Mouse (Mus musculus) embryonic facial prominence, embryonic 13.5 days (tissue): ENCODE results near the gene Ednrb. TPM values are rescaled to one million over a fixed set of nuclear protein-coding genes. Genes with fewer than 3 reads are reported as not detected.
"Not testable (repeated sequence)": the region's sequence is repeated elsewhere in the genome, so short reads cannot be mapped to it uniquely, and the experiment has no call there.

Source experiments
- ATAC-seq: fragments of 200-750 bp; cut with Nextera tagmentation; 2 replicates; pipeline ENCODE4 v1.8.0; 2017; ENCODE audit warnings: low read depth; ENCODE audit not compliant: insufficient number of reproducible peaks, insufficient read depth, low FRiP score, low TSS enrichment
- H3K27ac ChIP-seq: fragments of 300-500 bp; sonication (generic); 2 replicates; pipeline ENCODE4 v1.5.1; 2015; ENCODE audit warnings: moderate library complexity, mild to moderate bottlenecking, inconsistent platforms
- H3K27me3 ChIP-seq: fragments of 300-500 bp; sonication (generic); 2 replicates; pipeline ENCODE4 v1.6.1; 2015; ENCODE audit warnings: mild to moderate bottlenecking, inconsistent platforms
- H3K36me3 ChIP-seq: fragments of 300-500 bp; sonication (generic); 2 replicates; pipeline ENCODE4 v1.6.1; 2015; ENCODE audit warnings: mild to moderate bottlenecking, inconsistent platforms
- H3K4me1 ChIP-seq: fragments of 300-500 bp; sonication (generic); 2 replicates; pipeline ENCODE4 v1.6.1; 2015; ENCODE audit warnings: inconsistent platforms
- H3K4me2 ChIP-seq: fragments of 300-500 bp; sonication (generic); 2 replicates; pipeline ENCODE4 v1.6.1; 2015; ENCODE audit warnings: moderate library complexity, mild to moderate bottlenecking, inconsistent platforms
- H3K4me3 ChIP-seq: fragments of 300-500 bp; sonication (generic); 2 replicates; pipeline ENCODE4 v1.5.1; 2015; ENCODE audit warnings: mild to moderate bottlenecking, inconsistent platforms
- H3K9ac ChIP-seq: fragments of 300-500 bp; sonication (generic); 2 replicates; pipeline ENCODE4 v1.6.1; 2015; ENCODE audit warnings: mild to moderate bottlenecking, inconsistent platforms
- H3K9me3 ChIP-seq: fragments of 300-500 bp; sonication (generic); 2 replicates; pipeline ENCODE4 v1.6.1; 2016; ENCODE audit warnings: inconsistent platforms
- WGBS: fragments of 180-500 bp; shearing (Covaris S2); methylation state at CpG from one replicate; pipeline ENCODE4 v1.1.7; 2015; ENCODE audit warnings: mixed read lengths; 5-methylcytosine and 5-hydroxymethylcytosine counted together
- polyA plus RNA-seq: library from polyadenylated mRNA; unstranded; fragments of >200 nt; fragmentation: Nextera tagmentation; extraction: Ambion mirVana; gene quantifications from 2 replicates; pipeline ENCODE4 v1.2.1, GENCODE M21; 2015

Ednrb gene
- polyA plus RNA-seq, 1 experiment from 2014 or later = 21.3 TPM

DNA sequence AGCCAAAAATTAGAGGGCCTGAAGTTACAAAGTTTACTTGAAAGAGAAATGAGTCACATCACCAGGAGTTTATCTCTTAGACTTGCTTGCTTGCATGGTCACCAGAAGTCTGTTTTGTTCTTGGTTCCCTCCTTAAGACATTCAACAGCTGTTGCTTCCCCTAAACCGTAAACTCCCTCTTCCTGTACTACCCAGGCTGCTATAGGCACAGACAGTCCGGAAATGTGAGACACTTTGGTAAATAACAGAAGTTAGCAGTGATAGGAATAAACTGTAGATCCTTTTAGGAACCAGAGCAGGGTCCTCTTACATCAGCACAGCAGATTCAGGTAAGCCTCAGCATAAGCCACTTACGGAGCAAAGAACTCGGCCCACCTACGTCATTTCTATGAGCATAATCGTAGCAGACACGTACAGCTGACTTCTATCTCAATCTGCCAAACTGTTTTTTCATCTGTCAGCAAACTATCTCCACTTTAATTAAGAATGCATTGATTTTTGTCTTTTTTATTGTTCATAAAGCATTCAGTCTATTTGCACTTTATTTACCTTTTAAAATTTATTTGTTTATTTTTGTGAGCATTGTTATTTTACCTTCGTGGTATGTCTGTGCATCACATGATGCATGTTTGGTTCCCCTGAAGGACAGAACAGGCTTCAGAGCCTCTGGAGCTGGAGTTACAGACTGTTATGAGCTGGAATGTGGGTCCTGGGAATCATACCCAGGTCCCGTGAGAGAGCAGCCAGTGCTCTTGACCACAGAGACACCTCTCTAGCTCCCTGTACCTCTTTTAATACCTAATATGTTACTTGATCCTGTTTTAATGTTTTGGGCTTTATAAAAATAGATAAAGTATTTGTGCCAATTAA is 58.9 kb downstream of the Ednrb start:
- H3K4me2 ChIP-seq = no peak overlapping the region
- H3K27me3 ChIP-seq = no peaks in the 10 kb centered on the region
- H3K27ac ChIP-seq = no peak overlapping the region
- H3K4me1 ChIP-seq = no peaks in the 10 kb centered on the region
- WGBS = 71% methylated on average over 9 of the region's 9 CpGs
- H3K9ac ChIP-seq = no peak overlapping the region
- H3K4me3 ChIP-seq = no peak overlapping the region
- ATAC-seq = no peak
- H3K36me3 ChIP-seq = no peaks in the 10 kb centered on the region
- H3K9me3 ChIP-seq = no peaks in the 10 kb centered on the region

- H3K9me3 ChIP-seq = not testable (repeated sequence)
Observed at GRCm38 (mm10) chr14:103780336-103780735, 63.9 kb downstream of the Ednrb start.

GRCm38 (mm10) chr14:103779276-103779675 is 64.9 kb downstream of the Ednrb start:
- Histone ChIP-seq H3K4me3 (no peak overlapping the region), H3K36me3 (no peaks in the 10 kb centered on the region), H3K4me2 (peak overlapping the region; percentile 59; the same call in 1 of the 2 replicates), H3K27ac (no peak overlapping the region), H3K27me3 (peaks cover 9% of the 10 kb centered on the region), H3K9me3 (no peaks in the 10 kb centered on the region), H3K4me1 (peaks cover 11% of the 10 kb centered on the region), H3K9ac (no peak overlapping the region)
- WGBS = 81% methylated on average over 6 of the region's 6 CpGs
- ATAC-seq = no peak

More at GRCm38 (mm10) chr14:103780336-103780735, 63.9 kb downstream of the Ednrb start:
- H3K27me3 ChIP-seq, H3K4me2 ChIP-seq, ATAC-seq, H3K27ac ChIP-seq, H3K36me3 ChIP-seq, H3K9ac ChIP-seq, H3K4me3 ChIP-seq: not testable (repeated sequence)
- 89% methylated on average over 6 of the region's 6 CpGs for WGBS
- peaks cover 11% of the 10 kb centered on the region for H3K4me1 ChIP-seq

- H3K36me3 ChIP-seq = no peaks in the 10 kb centered on the region
- peak overlapping the region; percentile 29 for H3K4me3 ChIP-seq
- peaks cover 9% of the 10 kb centered on the region for H3K27me3 ChIP-seq
- H3K9me3 ChIP-seq = no peaks in the 10 kb centered on the region
- H3K27ac ChIP-seq = no peak overlapping the region
- ATAC-seq = no peak
- 28% methylated on average over 13 of the region's 13 CpGs for WGBS
- H3K4me1 ChIP-seq = peaks cover 11% of the 10 kb centered on the region
- no peak overlapping the region for H3K9ac ChIP-seq
- H3K4me2 ChIP-seq = peak overlapping the region; percentile 59
Observed at GRCm38 (mm10) chr14:103778533-103779151, 65.6 kb downstream of the Ednrb start.

DNA sequence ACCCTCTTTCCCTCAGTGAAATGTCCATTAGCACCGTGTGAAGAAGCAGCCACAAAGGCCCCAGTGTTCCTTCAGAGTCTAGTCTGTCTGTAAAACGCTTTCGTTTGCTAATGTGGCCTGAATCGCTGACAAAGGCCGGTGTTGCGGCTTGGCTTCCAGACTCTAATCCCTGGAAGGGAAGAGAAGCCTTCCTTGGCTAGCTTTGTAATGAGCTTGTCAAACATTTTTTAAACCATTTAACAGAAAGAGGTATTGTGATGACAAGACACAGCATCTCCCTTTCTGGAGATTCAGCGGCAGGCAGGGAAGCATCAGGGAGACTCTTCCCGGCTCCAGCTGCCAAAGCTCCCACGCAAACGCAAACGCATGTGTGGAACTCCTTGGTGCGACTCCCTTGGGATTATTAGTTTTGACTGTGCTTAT is 66.2 kb downstream of the Ednrb start:
- H3K4me3 ChIP-seq = peak overlapping the region; percentile 29

GRCm38 (mm10) chr14:103777386-103777785 is 66.8 kb downstream of the Ednrb start:
- Histone ChIP-seq H3K4me3 (no peak overlapping the region), H3K4me1 (peaks cover 11% of the 10 kb centered on the region), H3K27ac (no peak overlapping the region), H3K4me2 (no peak overlapping the region), H3K27me3 (peaks cover 9% of the 10 kb centered on the region), H3K9me3 (no peaks in the 10 kb centered on the region), H3K9ac (no peak overlapping the region), H3K36me3 (no peaks in the 10 kb centered on the region)
- no peak for ATAC-seq
- WGBS = 48% methylated on average over 4 of the region's 4 CpGs

More for the DNA sequence above, 66.2 kb downstream of the Ednrb start:
- ATAC-seq = no peak
- Histone ChIP-seq H3K27ac (no peak overlapping the region), H3K36me3 (no peaks in the 10 kb centered on the region), H3K9me3 (no peaks in the 10 kb centered on the region), H3K4me2 (peak overlapping the region; percentile 59), H3K4me1 (peaks cover 11% of the 10 kb centered on the region), H3K27me3 (peaks cover 9% of the 10 kb centered on the region), H3K9ac (peak overlapping the region; percentile 49; the same call in 1 of the 2 replicates)
- 6% methylated on average over 12 of the region's 12 CpGs for WGBS

DNA sequence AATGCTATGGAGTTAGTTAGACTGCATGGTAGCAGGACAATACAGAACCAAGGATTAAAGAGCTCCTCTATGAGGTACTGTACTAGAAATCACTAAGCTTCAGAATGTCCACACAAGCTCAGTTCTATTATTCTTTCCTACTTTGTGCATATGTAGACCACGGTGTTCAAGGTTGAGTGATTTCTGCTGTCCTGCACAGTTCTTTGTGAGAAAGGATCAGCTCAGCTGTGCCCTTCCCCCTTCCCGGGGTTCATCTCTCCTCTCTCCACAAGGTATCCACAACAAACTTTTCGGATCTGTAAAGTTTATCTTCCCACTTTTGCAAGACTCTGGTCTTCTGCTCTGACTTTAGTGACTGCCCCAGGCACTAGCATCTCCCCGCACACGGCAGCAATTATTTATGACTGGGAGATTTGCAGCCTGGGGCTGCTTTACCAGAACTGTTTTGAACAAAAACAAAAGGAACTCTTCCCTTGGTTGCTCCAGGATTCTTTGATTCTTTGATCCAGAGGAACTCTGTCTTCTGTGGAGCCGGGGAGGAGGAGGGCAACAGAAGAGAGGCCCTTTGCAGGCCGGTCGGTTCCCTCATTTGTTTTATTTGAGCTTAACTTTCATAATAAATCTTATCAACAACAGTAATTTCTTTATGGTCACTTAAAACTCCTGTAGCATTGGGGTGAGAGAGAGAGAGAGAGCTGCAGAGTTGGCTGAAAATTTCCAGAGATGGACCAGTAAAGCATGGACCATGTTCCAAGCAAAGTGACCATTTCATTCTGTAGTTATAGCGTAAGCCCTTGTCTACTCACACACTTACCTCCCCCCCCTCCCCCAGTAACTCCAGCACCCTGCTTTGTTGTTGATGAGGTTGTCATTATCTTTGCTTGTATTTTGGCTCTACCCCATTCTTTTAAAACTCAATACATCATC is 74.6 kb downstream of the Ednrb start:
- Histone ChIP-seq H3K4me1 (peaks cover 7% of the 10 kb centered on the region; the same call in 1 of the 2 replicates), H3K4me2 (no peak overlapping the region), H3K4me3 (no peak overlapping the region), H3K9me3 (no peaks in the 10 kb centered on the region), H3K9ac (no peak overlapping the region), H3K36me3 (no peaks in the 10 kb centered on the region), H3K27ac (no peak overlapping the region), H3K27me3 (no peaks in the 10 kb centered on the region)
- 21% methylated on average over 9 of the region's 9 CpGs for WGBS
- no peak for ATAC-seq

DNA sequence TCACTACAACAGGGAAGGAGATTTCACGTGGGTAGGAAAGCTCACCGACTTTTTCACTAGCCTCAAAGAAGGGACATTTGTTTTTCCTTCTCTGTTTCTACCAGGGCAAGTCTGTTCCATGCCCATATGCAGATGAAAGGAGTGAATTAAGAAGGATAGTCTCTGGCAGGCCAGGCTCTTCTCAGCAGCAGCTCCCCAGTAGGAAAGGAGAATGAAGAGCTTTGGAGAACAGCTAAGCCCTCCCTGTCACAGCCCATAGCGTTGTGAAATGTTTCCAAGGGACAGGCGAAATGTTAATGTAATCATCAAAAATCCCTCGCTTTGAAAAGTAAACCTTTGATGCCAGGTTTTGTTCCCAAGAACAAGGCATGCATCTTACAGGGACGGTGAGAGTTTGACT is 76.7 kb downstream of the Ednrb start:
- H3K4me1 ChIP-seq = peaks cover 7% of the 10 kb centered on the region; the same call in 1 of the 2 replicates
- ATAC-seq = no peak
- H3K9me3 ChIP-seq = no peaks in the 10 kb centered on the region
- H3K9ac ChIP-seq = no peak overlapping the region
- H3K36me3 ChIP-seq = no peaks in the 10 kb centered on the region
- H3K4me3 ChIP-seq = no peak overlapping the region
- H3K27me3 ChIP-seq = no peaks in the 10 kb centered on the region
- WGBS = 54% methylated on average over 6 of the region's 6 CpGs
- no peak overlapping the region for H3K4me2 ChIP-seq
- no peak overlapping the region for H3K27ac ChIP-seq

Other genes starting within 250 kb of the Ednrb start
- gene Slain1, start 194.2 kb downstream of the Ednrb start, polyA plus RNA-seq = 1.7 and 3.1 TPM in 2 replicates